Mouse (Mus musculus) G1E (cell line): ENCODE results near the gene Klhl29. TPM values are rescaled to one million over a fixed set of nuclear protein-coding genes. Genes with fewer than 3 reads are reported as not detected.
"Not testable (repeated sequence)": the region's sequence is repeated elsewhere in the genome, so short reads cannot be mapped to it uniquely, and the experiment has no call there.

Experiments
- ATAC-seq: 2 replicates; pipeline ENCODE4 v1.8.0; 2016; ENCODE audit warnings: mild to moderate bottlenecking; ENCODE audit not compliant: insufficient number of reproducible peaks, poor library complexity, low FRiP score, severe bottlenecking; ENCODE audit errors: extremely low read depth
- DNase-seq: peaks from one replicate; pipeline ENCODE4 v3.0.0; 2012; ENCODE audit warnings: low spot score
- H3K27me3 ChIP-seq: 2 replicates; pipeline ENCODE4 v1.6.1; 2012; ENCODE audit warnings: mild to moderate bottlenecking, low read length, inconsistent platforms; ENCODE audit not compliant: insufficient read depth
- H3K36me3 ChIP-seq: replicated peaks from 2 replicates; pipeline ENCODE3; 2012; ENCODE audit warnings: mild to moderate bottlenecking, inconsistent platforms
- H3K4me1 ChIP-seq: 2 replicates; pipeline ENCODE4 v1.6.1; 2012; ENCODE audit warnings: low read depth, low read length, inconsistent platforms, mixed read lengths; ENCODE audit not compliant: insufficient read depth
- H3K4me3 ChIP-seq: 2 replicates; pipeline ENCODE4 v1.5.1; 2012; ENCODE audit warnings: low read depth, mild to moderate bottlenecking, inconsistent platforms, low read length, moderate library complexity, mixed read lengths
- H3K9me3 ChIP-seq: replicated peaks from 2 replicates; pipeline ENCODE4 v1.6.1; 2012; ENCODE audit warnings: inconsistent platforms
- CTCF ChIP-seq: IDR thresholded peaks from 2 replicates; pipeline ENCODE4 v1.5.1; 2012; ENCODE audit warnings: low read depth, low read length, inconsistent platforms, mixed read lengths
- GATA1 ChIP-seq: IDR thresholded peaks from 2 replicates; pipeline ENCODE4 v1.6.1; 2012; ENCODE audit warnings: borderline replicate concordance, low read length, inconsistent platforms, mixed read lengths
- GATA2 ChIP-seq: IDR thresholded peaks from 2 replicates; pipeline ENCODE4 v1.6.1; 2012; ENCODE audit warnings: low read depth, low read length, inconsistent platforms, borderline replicate concordance
- POLR2AphosphoS5 ChIP-seq: IDR thresholded peaks from 2 replicates; pipeline ENCODE4 v1.6.1; 2012; ENCODE audit warnings: low read depth, low read length, inconsistent platforms; ENCODE audit not compliant: insufficient replicate concordance
- TAL1 ChIP-seq: conservative IDR thresholded peaks from 2 replicates; pipeline ENCODE4 v1.6.1; 2012; ENCODE audit warnings: low read depth, low read length, inconsistent platforms, mixed read lengths
- polyA plus RNA-seq: library from polyadenylated mRNA; stranded (reverse); fragments of >175 nt; gene quantifications from 2 replicates; pipeline ENCODE4 v1.2.3, GENCODE M21; 2012
- total RNA-seq, 2 experiments: library from RNA; stranded (forward) in 1 of 2; stranded (reverse) in 1 of 2; fragments of 200-1000 nt in 1 of 2; fragments of >200 nt in 1 of 2; fragmentation: Nextera tagmentation in 1 of 2; gene quantifications; 2 replicates each; pipeline ENCODE4 v1.2.3; 2014 to 2017

Klhl29 gene
- total and polyA plus RNA-seq, 3 experiments, result 0.05 TPM; not detected in 2

GRCm38 (mm10) chr12:5359065-5359464 lies 16.4 kb downstream of the Klhl29 start:
- Histone ChIP-seq H3K9me3 (peaks cover 31% of the 10 kb centered on the region), H3K27me3 (no peaks in the 10 kb centered on the region), H3K4me1 (no peaks in the 10 kb centered on the region), H3K4me3 (no peak overlapping the region), H3K36me3 (no peaks in the 10 kb centered on the region)
- no peak for DNase-seq
- ATAC-seq, result no peak
- TF ChIP-seq POLR2AphosphoS5 (no peak), TAL1 (no peak), GATA2 (no peak), CTCF (no peak), GATA1 (no peak)

- no peak for TF ChIP-seq TAL1
- TF ChIP-seq GATA2, result no peak
- TF ChIP-seq GATA1, result no peak
- TF ChIP-seq CTCF, result no peak
- TF ChIP-seq POLR2AphosphoS5, result no peak
- ATAC-seq (no peak), DNase-seq (no peak)
- Histone ChIP-seq H3K36me3 (no peaks in the 10 kb centered on the region), H3K4me3 (no peak overlapping the region), H3K27me3 (no peaks in the 10 kb centered on the region), H3K9me3 (peaks cover 30% of the 10 kb centered on the region), H3K4me1 (no peaks in the 10 kb centered on the region)
These were observed 17.0 kb downstream of the Klhl29 start for GRCm38 (mm10) chr12:5358497-5358896.

GRCm38 (mm10) chr12:5353416-5353815 lies 22.1 kb downstream of the Klhl29 start:
- no peak for TF ChIP-seq TAL1
- TF ChIP-seq CTCF, result no peak
- no peak for TF ChIP-seq GATA1
- no peak for TF ChIP-seq GATA2
- no peak for TF ChIP-seq POLR2AphosphoS5
- Histone ChIP-seq H3K4me1 (no peaks in the 10 kb centered on the region), H3K36me3 (no peaks in the 10 kb centered on the region), H3K27me3 (no peaks in the 10 kb centered on the region), H3K4me3 (no peak overlapping the region), H3K9me3 (peaks cover 45% of the 10 kb centered on the region)
- DNase-seq (no peak), ATAC-seq (no peak)

- Histone ChIP-seq H3K4me1 (no peaks in the 10 kb centered on the region), H3K27me3 (no peaks in the 10 kb centered on the region), H3K36me3 (no peaks in the 10 kb centered on the region), H3K9me3 (peaks cover 48% of the 10 kb centered on the region), H3K4me3 (no peak overlapping the region)
- ATAC-seq (no peak), DNase-seq (no peak)
- TF ChIP-seq TAL1 (no peak), GATA1 (no peak), CTCF (no peak), GATA2 (no peak), POLR2AphosphoS5 (no peak)
These were observed 22.7 kb downstream of the Klhl29 start for GRCm38 (mm10) chr12:5352771-5353170.

- DNase-seq (no peak), ATAC-seq (no peak)
- H3K9me3 ChIP-seq, result peaks cover 49% of the 10 kb centered on the region
- no peak overlapping the region for H3K4me3 ChIP-seq
- no peaks in the 10 kb centered on the region for H3K4me1 ChIP-seq
- TF ChIP-seq POLR2AphosphoS5, result no peak
- TF ChIP-seq TAL1, result no peak
- TF ChIP-seq GATA1, result no peak
- TF ChIP-seq GATA2, result no peak
- no peak for TF ChIP-seq CTCF
- H3K27me3 ChIP-seq, result no peaks in the 10 kb centered on the region
- H3K36me3 ChIP-seq, result no peaks in the 10 kb centered on the region
These were observed 24.8 kb downstream of the Klhl29 start for GRCm38 (mm10) chr12:5350491-5351285.

- no peak for ATAC-seq
- Histone ChIP-seq H3K9me3 (peaks cover 47% of the 10 kb centered on the region), H3K36me3 (no peaks in the 10 kb centered on the region), H3K4me1 (no peaks in the 10 kb centered on the region), H3K27me3 (no peaks in the 10 kb centered on the region), H3K4me3 (no peak overlapping the region)
- TF ChIP-seq GATA1 (no peak), GATA2 (no peak), TAL1 (no peak), CTCF (no peak), POLR2AphosphoS5 (no peak)
- DNase-seq, result no peak
These were observed 30.4 kb downstream of the Klhl29 start for GRCm38 (mm10) chr12:5345088-5345487.

- H3K4me3 ChIP-seq, DNase-seq, ATAC-seq, H3K36me3 ChIP-seq, H3K27me3 ChIP-seq, H3K4me1 ChIP-seq: not testable (repeated sequence)
- H3K9me3 ChIP-seq, result peaks cover 50% of the 10 kb centered on the region
These were observed 31.0 kb downstream of the Klhl29 start for GRCm38 (mm10) chr12:5344457-5344856.
